In the genomic region with DNA sequence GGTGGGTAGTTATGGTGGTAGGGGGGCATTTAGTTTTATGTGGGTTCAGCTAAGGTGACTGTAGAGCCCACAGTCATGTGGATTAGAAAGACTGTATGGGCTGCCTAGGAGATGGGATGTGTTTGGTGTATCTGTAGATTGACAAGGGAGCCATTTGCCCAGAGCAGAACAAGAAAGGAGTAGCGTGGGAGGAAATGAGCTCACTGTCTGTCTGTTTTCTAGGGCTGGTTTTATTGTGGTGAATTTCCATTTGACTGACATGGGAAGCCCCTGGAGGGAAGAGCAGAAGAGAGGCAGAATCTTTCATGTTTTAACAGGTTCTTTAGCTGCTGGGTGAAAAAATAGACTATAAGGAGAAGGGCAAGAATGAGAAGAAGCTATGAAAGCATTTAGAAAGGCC, we compare ENCODE assay signal across 19 mouse cellular contexts.
DNase-seq lines count a peak whose midpoint lies in the region; ATAC-seq and TF ChIP-seq lines count a peak whose summit lies in the region.
"Had no signal": no experiment of that assay in that cellular context is flagged by ENCODE, and none has a peak within 500 bp of the region (broad histone marks: within the 10 kb centered on the region; RNA-seq: fewer than 3 reads in every experiment).

No protein-coding gene starts in this region.

- ATAC-seq in hindbrain, embryonic 12.5 days (ENCODE audit: low FRiP score) = 0 out of 2 replicates have a peak, but pooled peaks have one; percentile 38
- ATAC-seq in hindbrain, postnatal 0 days = no peak
- ATAC-seq in midbrain, embryonic 14.5 days (ENCODE audit: low FRiP score, low TSS enrichment) = no peak

- peaks cover 26% of the 10 kb centered on the region for H3K27me3 ChIP-seq in hindbrain, embryonic 12.5 days
- H3K27me3 ChIP-seq in hindbrain, postnatal 0 days (ENCODE audit: insufficient read depth, low read length) = peaks cover 6% of the 10 kb centered on the region; the same call in 1 of the 2 replicates
- no peaks in the 10 kb centered on the region for H3K27me3 ChIP-seq in midbrain, embryonic 14.5 days (ENCODE audit: control insufficient read depth, insufficient read depth, low read length)

- no peak for DNase-seq in hindbrain, postnatal 0 days (ENCODE audit: low spot score)
- DNase-seq in CD4-positive, CD25-positive, alpha-beta regulatory T cell, adult 2 months (ENCODE audit: low read depth, low spot score) = peak; percentile 16
- peak; percentile 7 for DNase-seq in brain, adult 2 months (ENCODE audit: low read depth, low spot score)
- DNase-seq in midbrain, embryonic 14.5 days = no peak
- DNase-seq in adrenal gland, adult 2 months = no peak
- DNase-seq in retina, postnatal 1 day = no peak
- DNase-seq: adrenal gland, postnatal 14 days; cerebellum, adult 2 months; heart, postnatal 36 days; kidney, adult 18-20 months; kidney, postnatal 10 days; lung, postnatal 10 days; spleen, adult 18-20 months; thymus, adult 18-20 months had no signal

- no peak overlapping the region for H3K4me3 ChIP-seq in hindbrain, embryonic 12.5 days
- no peak overlapping the region for H3K4me3 ChIP-seq in hindbrain, postnatal 0 days (ENCODE audit: low read length)
- no peak overlapping the region for H3K4me3 ChIP-seq in midbrain, embryonic 14.5 days (replicated peaks; ENCODE audit: low read depth, low read length)
- H3K4me3 ChIP-seq: embryonic facial prominence, embryonic 13.5 days; heart, embryonic 12.5 days; limb, embryonic 15.5 days; megakaryocyte, embryonic 14.5 days had no signal

- no peak for TF ChIP-seq CTCF in hindbrain, postnatal 0 days (IDR thresholded peaks at IDR 0.05; ENCODE audit: low read depth)

- H3K9me3 ChIP-seq in hindbrain, embryonic 12.5 days (replicated peaks) = no peaks in the 10 kb centered on the region
- H3K9me3 ChIP-seq in hindbrain, postnatal 0 days (ENCODE audit: low read length) = no peaks in the 10 kb centered on the region
- no peaks in the 10 kb centered on the region for H3K9me3 ChIP-seq in midbrain, embryonic 14.5 days (ENCODE audit: control insufficient read depth, low read length)
- H3K9me3 ChIP-seq: embryonic facial prominence, embryonic 13.5 days; heart, embryonic 12.5 days; limb, embryonic 15.5 days; megakaryocyte, embryonic 14.5 days had no signal

- 60% methylated on average over 1 of the region's 1 CpGs for WGBS in hindbrain, embryonic 12.5 days
- WGBS in hindbrain, postnatal 0 days = 44% methylated on average over 1 of the region's 1 CpGs
- 17% methylated on average over 1 of the region's 1 CpGs for WGBS in midbrain, embryonic 14.5 days

- no peak overlapping the region for H3K9ac ChIP-seq in hindbrain, embryonic 12.5 days
- no peak overlapping the region for H3K9ac ChIP-seq in hindbrain, postnatal 0 days (replicated peaks; ENCODE audit: low read length)
- H3K9ac ChIP-seq in midbrain, embryonic 14.5 days (replicated peaks; ENCODE audit: low read length) = no peak overlapping the region
- H3K9ac ChIP-seq: embryonic facial prominence, embryonic 13.5 days; heart, embryonic 12.5 days; limb, embryonic 15.5 days had no signal

- peaks cover 6% of the 10 kb centered on the region; the same call in 1 of the 2 replicates for H3K4me1 ChIP-seq in hindbrain, embryonic 12.5 days
- no peaks in the 10 kb centered on the region for H3K4me1 ChIP-seq in hindbrain, postnatal 0 days (ENCODE audit: insufficient read depth, low read length)
- H3K4me1 ChIP-seq in midbrain, embryonic 14.5 days (ENCODE audit: control insufficient read depth, insufficient read depth, low read length) = peaks cover 13% of the 10 kb centered on the region; the same call in 1 of the 2 replicates
- H3K4me1 ChIP-seq: embryonic facial prominence, embryonic 13.5 days; limb, embryonic 15.5 days; megakaryocyte, embryonic 14.5 days had no signal

- no peaks in the 10 kb centered on the region for H3K36me3 ChIP-seq in hindbrain, embryonic 12.5 days
- no peaks in the 10 kb centered on the region for H3K36me3 ChIP-seq in hindbrain, postnatal 0 days (ENCODE audit: insufficient read depth, low read length)
- H3K36me3 ChIP-seq in midbrain, embryonic 14.5 days (ENCODE audit: control insufficient read depth, insufficient read depth, low read length) = no peaks in the 10 kb centered on the region
- H3K36me3 ChIP-seq: embryonic facial prominence, embryonic 13.5 days; heart, embryonic 12.5 days; limb, embryonic 15.5 days had no signal

- no peak overlapping the region for H3K4me2 ChIP-seq in hindbrain, embryonic 12.5 days (replicated peaks)
- H3K4me2 ChIP-seq in hindbrain, postnatal 0 days (ENCODE audit: low read depth, low read length) = no peak overlapping the region
- no peak overlapping the region for H3K4me2 ChIP-seq in midbrain, embryonic 14.5 days (ENCODE audit: low read length)
- H3K4me2 ChIP-seq: embryonic facial prominence, embryonic 13.5 days; heart, embryonic 12.5 days; limb, embryonic 15.5 days had no signal

- peak overlapping the region; percentile 62 for H3K27ac ChIP-seq in hindbrain, embryonic 12.5 days
- H3K27ac ChIP-seq in hindbrain, postnatal 0 days = no peak overlapping the region
- H3K27ac ChIP-seq in midbrain, embryonic 14.5 days (replicated peaks; ENCODE audit: low read depth, low read length) = peak overlapping the region; percentile 54
- H3K27ac ChIP-seq: embryonic facial prominence, embryonic 13.5 days; limb, embryonic 15.5 days had no signal

Comparison
In these comparisons a context has a peak if more than half of its experiments do, and no peak if none do; other contexts are left out.
1. DNase-seq: peak in CD4-positive, CD25-positive, alpha-beta regulatory T cell, adult 2 months (single experiment) and brain, adult 2 months (single experiment); none in hindbrain, postnatal 0 days (single experiment), midbrain, embryonic 14.5 days (single experiment), adrenal gland, adult 2 months (single experiment) and retina, postnatal 1 day (single experiment).